Mouse (Mus musculus) embryonic facial prominence, embryonic 15.5 days (tissue): Measurements from ENCODE around the gene Erc2. TPM values are rescaled to one million over a fixed set of nuclear protein-coding genes. Genes with fewer than 3 reads are reported as not detected.

ENCODE experiments used
- ATAC-seq: fragments of 200-750 bp; cut with Nextera tagmentation; 2 replicates; pipeline ENCODE4 v1.8.0; 2017; ENCODE audit warnings: low read depth, moderate TSS enrichment; ENCODE audit not compliant: insufficient number of reproducible peaks, low FRiP score, low TSS enrichment
- H3K27ac ChIP-seq: fragments of 300-500 bp; sonication (generic); replicated peaks from 2 replicates; pipeline ENCODE4 v1.5.1; 2015; ENCODE audit warnings: mild to moderate bottlenecking, inconsistent platforms
- H3K27me3 ChIP-seq: fragments of 300-500 bp; sonication (generic); 2 replicates; pipeline ENCODE4 v1.6.1; 2015; ENCODE audit warnings: inconsistent platforms
- H3K36me3 ChIP-seq: fragments of 300-500 bp; sonication (generic); 2 replicates; pipeline ENCODE4 v1.6.1; 2015; ENCODE audit warnings: mild to moderate bottlenecking, inconsistent platforms
- H3K4me1 ChIP-seq: fragments of 300-500 bp; sonication (generic); 2 replicates; pipeline ENCODE4 v1.6.1; 2015; ENCODE audit warnings: inconsistent platforms
- H3K4me2 ChIP-seq: fragments of 300-500 bp; sonication (generic); replicated peaks from 2 replicates; pipeline ENCODE4 v1.6.1; 2015; ENCODE audit warnings: mild to moderate bottlenecking, inconsistent platforms
- H3K4me3 ChIP-seq: fragments of 300-500 bp; sonication (generic); replicated peaks from 2 replicates; pipeline ENCODE4 v1.5.1; 2015; ENCODE audit warnings: mild to moderate bottlenecking, inconsistent platforms
- H3K9ac ChIP-seq: fragments of 300-500 bp; sonication (generic); 2 replicates; pipeline ENCODE4 v1.6.1; 2015; ENCODE audit warnings: inconsistent platforms
- H3K9me3 ChIP-seq: fragments of 300-500 bp; sonication (generic); replicated peaks from 2 replicates; pipeline ENCODE4 v1.6.1; 2016; ENCODE audit warnings: inconsistent platforms
- WGBS: fragments of 180-500 bp; shearing (Covaris S2); methylation state at CpG from one replicate; pipeline ENCODE4 v1.1.7; 2015; 5-methylcytosine and 5-hydroxymethylcytosine counted together
- polyA plus RNA-seq: library from polyadenylated mRNA; unstranded; fragments of >200 nt; fragmentation: Nextera tagmentation; extraction: Ambion mirVana; gene quantifications from 2 replicates; pipeline ENCODE4 v1.2.1, GENCODE M21; 2015

Gene Erc2
- polyA plus RNA-seq, 1 experiment from 2014 or later = 7.1 TPM

DNA sequence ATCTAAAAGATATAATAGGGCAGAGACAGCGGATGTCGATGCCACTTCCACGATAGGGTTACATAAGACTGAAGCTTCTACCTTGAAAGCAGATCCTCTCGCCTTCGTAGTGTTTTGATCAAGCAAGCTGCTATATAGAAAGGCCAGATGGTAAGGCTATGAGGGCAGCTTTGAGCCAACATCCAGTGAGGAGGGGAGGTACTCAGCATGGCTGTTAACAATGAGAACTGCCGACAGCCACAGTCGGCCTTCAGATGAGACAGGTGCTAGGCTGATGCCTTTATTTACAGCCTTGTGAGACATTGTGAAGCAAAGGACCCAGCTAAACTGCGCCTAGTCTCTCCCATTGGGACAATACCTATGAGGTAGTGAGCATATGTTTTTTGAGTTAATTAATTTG is 156.3 kb downstream of the Erc2 start:
- 87% methylated on average over 8 of the region's 8 CpGs for WGBS
- H3K36me3 ChIP-seq = no peaks in the 10 kb centered on the region
- no peaks in the 10 kb centered on the region for H3K4me1 ChIP-seq
- no peaks in the 10 kb centered on the region for H3K27me3 ChIP-seq
- H3K9me3 ChIP-seq = no peaks in the 10 kb centered on the region
- H3K4me3 ChIP-seq = no peak overlapping the region
- no peak overlapping the region for H3K4me2 ChIP-seq
- H3K9ac ChIP-seq = no peak overlapping the region
- ATAC-seq = no peak
- H3K27ac ChIP-seq = no peak overlapping the region

DNA sequence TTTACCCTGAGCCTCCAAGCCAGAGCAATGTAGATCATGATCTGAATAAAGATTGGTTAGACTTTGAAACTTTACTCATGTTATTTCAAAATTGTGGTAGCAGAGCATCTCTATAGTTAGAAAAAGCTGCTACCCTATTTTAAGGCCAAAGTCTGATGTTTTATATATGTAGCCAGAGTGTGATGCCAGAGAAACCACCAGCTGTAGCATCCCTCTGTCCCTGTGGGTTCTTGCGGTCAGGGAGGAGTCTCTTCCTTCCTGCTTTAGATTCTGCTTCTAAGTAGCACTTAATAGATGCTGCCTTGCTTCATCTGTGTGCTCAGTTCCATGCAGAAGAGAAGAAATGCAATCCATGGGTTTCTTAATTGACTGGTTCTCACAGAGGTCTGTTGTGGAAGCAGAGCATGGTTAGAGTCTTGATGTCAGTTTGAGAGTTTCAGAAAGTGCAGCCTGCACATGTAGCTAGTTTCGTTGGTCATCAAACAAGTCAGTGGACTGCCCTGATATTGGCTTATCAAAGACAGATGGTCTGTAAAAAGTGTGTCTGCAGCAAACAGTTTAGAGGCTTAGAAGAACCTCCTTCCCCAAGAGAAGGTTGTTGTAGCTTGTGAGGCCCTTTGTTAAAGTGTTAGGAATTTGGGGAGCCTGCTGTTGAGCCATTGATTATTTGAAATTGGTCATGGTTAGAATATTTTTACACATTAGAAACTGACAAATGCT is 156.9 kb downstream of the Erc2 start:
- Histone ChIP-seq H3K9me3 (no peaks in the 10 kb centered on the region), H3K27me3 (no peaks in the 10 kb centered on the region), H3K4me3 (no peak overlapping the region), H3K27ac (no peak overlapping the region), H3K4me1 (no peaks in the 10 kb centered on the region), H3K9ac (no peak overlapping the region), H3K36me3 (no peaks in the 10 kb centered on the region), H3K4me2 (no peak overlapping the region)
- no peak for ATAC-seq
- WGBS = 59% methylated on average over 2 of the region's 2 CpGs

DNA sequence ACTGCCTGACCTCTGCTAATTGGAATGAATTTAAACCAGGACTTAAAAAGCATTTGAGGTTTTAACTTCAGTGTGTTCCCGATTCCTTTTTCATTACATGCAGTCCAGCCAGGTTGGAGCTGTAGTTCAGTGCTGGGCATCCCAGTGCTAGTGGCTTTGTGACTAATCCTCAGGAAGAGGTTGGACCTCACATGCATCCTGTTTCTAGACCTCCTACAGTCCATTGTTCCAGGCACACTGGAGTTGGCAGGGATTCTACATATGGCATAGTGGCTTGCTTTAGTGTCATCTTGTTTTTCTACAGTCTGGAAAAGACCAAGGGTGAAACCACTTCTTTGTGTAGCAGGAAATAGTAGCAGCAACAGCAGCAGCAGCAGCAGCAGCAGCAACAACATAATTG is 159.0 kb downstream of the Erc2 start:
- Histone ChIP-seq H3K4me3 (no peak overlapping the region), H3K27ac (no peak overlapping the region), H3K4me2 (no peak overlapping the region), H3K4me1 (no peaks in the 10 kb centered on the region), H3K27me3 (no peaks in the 10 kb centered on the region), H3K9ac (no peak overlapping the region), H3K36me3 (no peaks in the 10 kb centered on the region), H3K9me3 (no peaks in the 10 kb centered on the region)
- 63% methylated on average over 1 of the region's 1 CpGs for WGBS
- no peak for ATAC-seq

DNA sequence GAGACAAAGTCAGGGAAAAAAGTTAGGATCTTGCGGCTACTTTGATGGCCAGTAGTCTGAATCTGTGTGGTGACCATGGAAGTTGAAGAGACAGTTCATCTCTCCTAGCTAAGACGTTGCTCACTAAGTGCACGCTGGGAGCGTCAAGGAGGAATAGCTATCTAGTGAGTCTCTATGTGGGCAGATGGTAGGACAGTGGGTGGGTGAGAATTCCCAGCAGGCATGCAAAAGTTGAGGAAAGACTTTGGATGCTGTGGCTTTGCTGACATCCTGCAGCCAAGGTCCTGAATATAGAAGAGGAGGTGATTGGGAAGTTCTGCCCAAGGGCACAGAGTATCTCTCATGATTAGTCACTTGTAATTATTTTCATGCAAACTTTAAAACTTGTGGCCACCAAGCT is 162.6 kb downstream of the Erc2 start:
- no peak overlapping the region for H3K27ac ChIP-seq
- no peak for ATAC-seq

DNA sequence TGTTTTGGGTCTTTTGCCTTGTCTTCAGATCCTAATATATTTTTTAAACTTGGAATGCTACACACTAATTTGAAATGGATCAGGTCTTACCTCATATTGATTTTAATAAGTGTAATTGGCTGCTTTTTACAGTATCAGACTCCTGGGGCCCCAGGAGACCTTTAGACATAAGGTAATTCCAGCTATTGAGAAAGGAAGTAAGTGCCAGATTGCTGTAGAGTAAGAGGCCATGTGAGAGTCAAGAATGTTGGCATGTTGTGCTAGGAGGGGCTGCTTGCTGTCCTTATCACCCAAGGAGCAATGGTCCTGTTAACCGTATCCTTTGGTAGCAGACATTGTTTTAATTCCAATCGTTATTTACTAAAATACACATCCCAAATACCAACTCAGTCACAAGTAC is 163.3 kb downstream of the Erc2 start:
- peaks cover 5% of the 10 kb centered on the region for H3K4me1 ChIP-seq
- ATAC-seq = no peak
- no peaks in the 10 kb centered on the region for H3K9me3 ChIP-seq
- no peak overlapping the region for H3K4me3 ChIP-seq
- H3K27me3 ChIP-seq = no peaks in the 10 kb centered on the region
- 86% methylated on average over 2 of the region's 2 CpGs for WGBS
- no peak overlapping the region for H3K4me2 ChIP-seq
- H3K9ac ChIP-seq = no peak overlapping the region
- no peaks in the 10 kb centered on the region for H3K36me3 ChIP-seq
- H3K27ac ChIP-seq = no peak overlapping the region

More for the DNA sequence above, 162.6 kb downstream of the Erc2 start:
- Histone ChIP-seq H3K36me3 (no peaks in the 10 kb centered on the region), H3K9ac (no peak overlapping the region), H3K27me3 (no peaks in the 10 kb centered on the region), H3K4me1 (peaks cover 5% of the 10 kb centered on the region), H3K4me2 (no peak overlapping the region), H3K9me3 (no peaks in the 10 kb centered on the region), H3K4me3 (no peak overlapping the region)
- WGBS = 94% methylated on average over 4 of the region's 4 CpGs

DNA sequence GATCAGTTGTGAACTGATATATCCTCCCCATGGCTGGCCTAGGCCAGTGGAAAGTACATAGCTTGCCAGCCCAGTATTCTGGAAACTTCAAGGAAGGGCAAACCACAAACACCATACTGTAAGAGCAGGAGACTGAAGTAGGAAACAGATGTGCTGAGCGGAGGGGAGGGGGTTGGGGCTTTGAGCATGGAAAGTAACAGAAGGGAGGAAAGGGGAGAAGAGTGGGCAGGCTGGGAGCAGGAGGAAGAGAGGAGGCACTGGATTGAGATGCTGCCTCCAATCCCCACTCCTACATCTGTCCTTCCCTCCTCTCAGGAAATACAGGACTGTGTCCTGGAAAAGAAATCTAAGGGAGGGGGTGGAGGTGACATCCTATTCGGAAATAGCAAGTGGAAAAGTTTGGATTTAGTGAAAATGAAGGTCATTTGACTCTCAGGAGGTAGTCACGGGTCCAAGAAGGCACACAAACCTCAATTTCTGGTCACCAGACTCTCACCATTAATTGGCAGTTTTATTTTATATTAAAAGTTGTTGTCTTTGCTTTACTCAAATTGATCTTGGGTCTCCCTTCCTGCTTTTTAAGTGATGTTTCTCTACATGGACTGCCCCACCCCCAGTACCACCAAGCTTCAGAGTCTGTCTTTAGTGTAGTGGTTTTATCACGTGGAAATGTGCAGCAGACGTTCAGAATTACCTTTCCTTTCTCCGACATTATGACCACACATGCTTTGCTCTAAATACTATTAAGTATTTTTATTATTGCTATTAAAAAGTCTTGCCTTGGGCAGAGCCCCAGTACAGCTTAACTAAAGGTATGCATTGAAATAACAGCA is 167.1 kb downstream of the Erc2 start:
- Histone ChIP-seq H3K27me3 (no peaks in the 10 kb centered on the region), H3K4me2 (no peak overlapping the region), H3K9me3 (no peaks in the 10 kb centered on the region), H3K36me3 (no peaks in the 10 kb centered on the region), H3K4me1 (peaks cover 5% of the 10 kb centered on the region), H3K27ac (peak overlapping the region; percentile 52), H3K4me3 (no peak overlapping the region), H3K9ac (no peak overlapping the region)
- 35% methylated on average over 6 of the region's 6 CpGs for WGBS
- 0 out of 2 replicates have a peak, but pooled peaks have one; percentile 57 for ATAC-seq

DNA sequence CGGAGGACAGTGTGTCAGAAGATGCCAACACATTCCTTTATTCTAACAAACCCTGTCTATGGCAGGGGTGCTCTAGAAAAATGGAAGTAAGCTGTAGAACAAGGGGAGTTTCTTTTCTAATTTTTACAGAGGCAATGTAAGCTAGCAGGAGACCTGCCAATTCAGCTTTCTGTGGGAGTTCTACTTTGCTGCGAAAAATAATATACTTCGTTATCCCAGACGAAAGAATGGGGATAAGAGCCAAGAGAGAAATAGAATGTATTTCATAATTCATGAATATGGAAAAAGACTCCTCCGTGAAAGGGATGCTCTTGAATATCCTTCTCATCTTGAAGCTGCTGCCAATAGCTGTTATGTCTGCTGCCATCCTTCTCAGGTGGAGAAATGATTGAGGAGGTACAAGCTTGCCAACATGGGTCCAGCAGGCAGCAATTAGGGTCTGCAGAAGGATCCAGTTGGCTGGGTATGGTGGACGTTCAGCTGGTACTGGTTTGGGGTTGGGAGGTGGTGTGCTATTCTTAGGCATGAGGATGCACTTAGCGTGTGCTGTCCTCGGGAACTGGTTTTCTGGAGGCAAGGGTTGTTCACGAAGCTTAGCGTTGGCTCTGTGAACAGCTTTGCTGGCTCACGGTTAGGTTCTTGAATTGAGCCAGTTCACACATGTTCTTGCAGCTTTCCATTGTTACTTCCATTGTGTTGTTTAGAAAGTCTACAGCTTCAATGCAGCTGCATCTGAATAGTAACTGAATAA is 176.1 kb downstream of the Erc2 start:
- no peak overlapping the region for H3K9ac ChIP-seq
- 59% methylated on average over 11 of the region's 11 CpGs for WGBS
- H3K27me3 ChIP-seq = no peaks in the 10 kb centered on the region
- no peak overlapping the region for H3K4me3 ChIP-seq
- H3K4me1 ChIP-seq = no peaks in the 10 kb centered on the region
- no peak for ATAC-seq
- H3K36me3 ChIP-seq = no peaks in the 10 kb centered on the region
- H3K9me3 ChIP-seq = no peaks in the 10 kb centered on the region
- H3K27ac ChIP-seq = 0 out of 2 replicates have a peak overlapping the region, but pooled peaks have one; percentile 49
- no peak overlapping the region for H3K4me2 ChIP-seq

DNA sequence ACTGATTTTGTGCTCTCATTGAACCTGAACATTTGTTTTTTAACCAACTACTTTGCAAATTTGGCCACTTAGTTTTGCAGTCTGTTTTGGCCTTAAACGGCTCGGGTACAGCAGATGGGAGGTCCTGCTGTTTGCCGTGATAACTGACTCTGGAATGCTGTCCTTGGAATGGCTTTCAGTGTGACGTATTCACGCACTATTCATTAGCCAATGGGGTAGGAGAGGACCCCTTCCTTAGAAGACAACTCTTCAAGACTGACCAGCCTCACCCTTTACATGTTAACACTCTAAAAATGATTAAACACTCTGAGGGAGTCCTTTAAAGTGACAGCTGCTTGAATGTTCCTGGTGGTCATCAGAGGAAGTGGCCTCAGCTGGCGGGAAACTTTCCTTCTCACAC is 178.5 kb downstream of the Erc2 start:
- no peak for ATAC-seq
- WGBS = 69% methylated on average over 6 of the region's 6 CpGs

DNA sequence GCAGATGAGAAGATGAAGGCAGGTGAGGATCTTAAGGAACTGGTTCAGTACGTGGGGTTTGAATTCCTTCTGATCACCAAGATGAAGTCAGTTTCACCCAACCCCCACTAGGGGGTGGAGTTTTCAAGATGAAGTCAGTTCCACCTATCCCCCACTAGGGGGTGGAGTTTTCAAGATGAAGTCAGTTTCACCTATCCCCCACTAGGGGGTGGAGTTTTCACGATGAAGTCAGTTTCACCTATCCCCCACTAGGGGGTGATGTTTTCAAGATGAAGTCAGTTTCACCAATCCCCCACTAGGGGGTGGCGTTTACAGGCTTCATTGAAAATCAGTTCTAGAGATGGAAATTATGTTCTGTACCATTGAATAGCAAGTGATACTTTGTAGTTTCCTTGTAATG is 181.7 kb downstream of the Erc2 start:
- H3K27me3 ChIP-seq = no peaks in the 10 kb centered on the region
- WGBS = 80% methylated on average over 3 of the region's 3 CpGs
- H3K9ac ChIP-seq = no peak overlapping the region
- H3K4me1 ChIP-seq = peaks cover 9% of the 10 kb centered on the region; the same call in 1 of the 2 replicates
- no peak overlapping the region for H3K27ac ChIP-seq
- no peak for ATAC-seq
- no peaks in the 10 kb centered on the region for H3K36me3 ChIP-seq
- H3K4me2 ChIP-seq = no peak overlapping the region
- H3K9me3 ChIP-seq = no peaks in the 10 kb centered on the region
- no peak overlapping the region for H3K4me3 ChIP-seq

More for the DNA sequence above, 178.5 kb downstream of the Erc2 start:
- no peaks in the 10 kb centered on the region for H3K9me3 ChIP-seq
- H3K4me2 ChIP-seq = no peak overlapping the region
- H3K36me3 ChIP-seq = no peaks in the 10 kb centered on the region
- H3K9ac ChIP-seq = no peak overlapping the region
- no peak overlapping the region for H3K4me3 ChIP-seq
- H3K27me3 ChIP-seq = no peaks in the 10 kb centered on the region
- H3K4me1 ChIP-seq = no peaks in the 10 kb centered on the region
- H3K27ac ChIP-seq = no peak overlapping the region

DNA sequence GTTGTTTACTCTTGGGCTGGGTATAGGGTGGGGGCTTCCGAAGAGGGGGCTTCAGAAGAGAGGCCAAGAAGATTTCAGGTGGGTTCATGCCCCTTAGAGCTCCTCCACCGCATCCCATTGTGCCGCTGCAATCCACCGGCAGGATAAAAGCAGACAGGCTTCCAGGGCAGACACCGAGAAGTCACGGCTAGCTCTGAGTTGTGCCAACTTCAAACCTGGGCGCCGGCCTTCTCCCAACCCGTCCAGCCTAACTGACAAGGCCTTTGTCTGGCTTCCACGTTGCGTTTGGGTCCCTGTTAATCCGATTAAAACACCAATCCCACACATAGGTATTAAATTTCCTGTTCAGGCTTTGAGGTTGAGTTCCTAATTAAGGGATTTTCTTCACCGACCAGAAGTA is 182.8 kb downstream of the Erc2 start:
- peaks cover 12% of the 10 kb centered on the region; the same call in 1 of the 2 replicates for H3K4me1 ChIP-seq
- no peaks in the 10 kb centered on the region for H3K27me3 ChIP-seq
- no peaks in the 10 kb centered on the region for H3K9me3 ChIP-seq
- H3K4me2 ChIP-seq = no peak overlapping the region
- 42% methylated on average over 13 of the region's 13 CpGs for WGBS
- no peak for ATAC-seq
- no peak overlapping the region for H3K4me3 ChIP-seq
- no peaks in the 10 kb centered on the region for H3K36me3 ChIP-seq
- H3K27ac ChIP-seq = no peak overlapping the region
- no peak overlapping the region for H3K9ac ChIP-seq

DNA sequence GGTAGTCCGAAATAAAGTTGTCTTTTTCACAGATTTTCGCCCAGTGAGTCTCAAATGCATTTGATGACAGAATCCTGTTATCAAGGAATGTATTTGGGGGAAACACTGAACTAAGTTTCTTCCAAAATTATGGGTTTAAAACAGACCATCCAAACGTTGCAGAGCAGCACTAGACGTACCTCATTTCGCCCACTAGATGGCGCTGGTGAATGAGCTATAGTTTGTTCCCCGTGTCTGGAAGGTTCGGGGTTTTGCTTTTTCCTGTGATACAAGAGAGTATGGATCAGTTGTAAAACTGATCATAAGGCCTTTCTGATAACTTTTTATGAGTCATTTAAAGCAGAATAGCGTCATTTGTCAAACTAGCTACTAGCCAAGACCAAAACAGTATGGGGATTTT is 185.9 kb downstream of the Erc2 start:
- Histone ChIP-seq H3K36me3 (no peaks in the 10 kb centered on the region), H3K9ac (no peak overlapping the region), H3K4me2 (no peak overlapping the region), H3K4me1 (peaks cover 22% of the 10 kb centered on the region), H3K4me3 (no peak overlapping the region), H3K9me3 (no peaks in the 10 kb centered on the region), H3K27me3 (no peaks in the 10 kb centered on the region), H3K27ac (peak overlapping the region; percentile 58; the same call in 1 of the 2 replicates)
- no peak for ATAC-seq
- 2% methylated on average over 9 of the region's 9 CpGs for WGBS
